Mouse (Mus musculus): Measurements from ENCODE around the gene Shank2.

The Shank2 gene

GRCm38 (mm10) chr7:144373059-144373458, 371.3 kb downstream of the Shank2 start:
- DNase-seq = no peak

- DNase-seq = no peak
These were observed 373.8 kb downstream of the Shank2 start for GRCm38 (mm10) chr7:144375483-144375882.

GRCm38 (mm10) chr7:144378254-144378653, 376.5 kb downstream of the Shank2 start:
- DNase-seq = no peak

- DNase-seq = no peak
These were observed 377.6 kb downstream of the Shank2 start for GRCm38 (mm10) chr7:144379243-144379884.

- DNase-seq = no peak
These were observed 379.9 kb downstream of the Shank2 start for GRCm38 (mm10) chr7:144381588-144381987.

GRCm38 (mm10) chr7:144387537-144387936, 385.8 kb downstream of the Shank2 start:
- DNase-seq = no peak

- no peak for DNase-seq
These were observed 388.0 kb downstream of the Shank2 start for GRCm38 (mm10) chr7:144389704-144390103.

- no peak for DNase-seq
These were observed 388.9 kb downstream of the Shank2 start for GRCm38 (mm10) chr7:144390676-144391075.

GRCm38 (mm10) chr7:144391727-144392126, 390.0 kb downstream of the Shank2 start:
- no peak for DNase-seq

- DNase-seq = no peak
These were observed 400.8 kb downstream of the Shank2 start for GRCm38 (mm10) chr7:144402492-144402891.

- DNase-seq = no peak
These were observed 405.9 kb downstream of the Shank2 start for GRCm38 (mm10) chr7:144407675-144408074.

- no peak for DNase-seq
These were observed 406.8 kb downstream of the Shank2 start for GRCm38 (mm10) chr7:144408464-144409000.

- no peak for DNase-seq
These were observed 408.0 kb downstream of the Shank2 start for GRCm38 (mm10) chr7:144409682-144410081.

- DNase-seq = no peak
These were observed 410.5 kb downstream of the Shank2 start for GRCm38 (mm10) chr7:144411967-144412906.

- no peak for DNase-seq
These were observed 412.9 kb downstream of the Shank2 start for GRCm38 (mm10) chr7:144414632-144415031.

GRCm38 (mm10) chr7:144415795-144416194, 414.1 kb downstream of the Shank2 start:
- DNase-seq = peak; percentile 31

- DNase-seq = no peak
These were observed 415.5 kb downstream of the Shank2 start for GRCm38 (mm10) chr7:144417234-144417633.

GRCm38 (mm10) chr7:144417644-144418343, 416.1 kb downstream of the Shank2 start:
- DNase-seq = peak; percentile 21

GRCm38 (mm10) chr7:144420552-144420951, 418.8 kb downstream of the Shank2 start:
- no peak for DNase-seq

- DNase-seq = no peak
These were observed 419.8 kb downstream of the Shank2 start for GRCm38 (mm10) chr7:144421478-144421877.

GRCm38 (mm10) chr7:144425953-144426352, 424.2 kb downstream of the Shank2 start:
- peak; percentile 54 for DNase-seq

- no peak for DNase-seq
These were observed 424.9 kb downstream of the Shank2 start for GRCm38 (mm10) chr7:144426594-144426993.

- no peak for DNase-seq
These were observed 425.7 kb downstream of the Shank2 start for GRCm38 (mm10) chr7:144427460-144427859.

All from kidney, postnatal 14 days (tissue).